In genomic region chr11:113710257-113710777, GRCm38 (mm10) we compare ENCODE assay signal across 9 mouse cellular contexts. TPM values are rescaled to one million over a fixed set of nuclear protein-coding genes. Genes with fewer than 3 reads are reported as not detected.
DNase-seq lines count a peak whose midpoint lies in the region; ATAC-seq and TF ChIP-seq lines count a peak whose summit lies in the region.
"Had no signal": no experiment of that assay in that cellular context is flagged by ENCODE, and none has a peak within 500 bp of the region (broad histone marks: within the 10 kb centered on the region; RNA-seq: fewer than 3 reads in every experiment).

No protein-coding gene starts in this region.

- no peak for TF ChIP-seq CTCF in brain, embryonic 14.5 days (IDR thresholded peaks at IDR 0.05; ENCODE audit: borderline replicate concordance, extremely low read depth, insufficient read depth, insufficient read length)

- H3K36me3 ChIP-seq in heart, embryonic 15.5 days = no peaks in the 10 kb centered on the region
- no peaks in the 10 kb centered on the region for H3K36me3 ChIP-seq in hindbrain, embryonic 14.5 days (replicated peaks; ENCODE audit: control insufficient read depth, insufficient read depth)
- H3K36me3 ChIP-seq in neural tube, embryonic 12.5 days = no peaks in the 10 kb centered on the region
- H3K36me3 ChIP-seq: G1E had no signal

- H3K9ac ChIP-seq in heart, embryonic 15.5 days = no peak overlapping the region
- H3K9ac ChIP-seq in hindbrain, embryonic 14.5 days = peak overlapping the region; percentile 46; the same call in 1 of the 2 replicates
- peak overlapping the region; percentile 45; the same call in 1 of the 2 replicates for H3K9ac ChIP-seq in neural tube, embryonic 12.5 days

- peak overlapping the region; percentile 53 for H3K27ac ChIP-seq in heart, embryonic 15.5 days
- peak overlapping the region; percentile 33 for H3K27ac ChIP-seq in hindbrain, embryonic 14.5 days
- H3K27ac ChIP-seq in neural tube, embryonic 12.5 days = peak overlapping the region; percentile 62; the same call in 1 of the 2 replicates

- no peaks in the 10 kb centered on the region for H3K9me3 ChIP-seq in heart, embryonic 15.5 days (replicated peaks)
- no peaks in the 10 kb centered on the region for H3K9me3 ChIP-seq in hindbrain, embryonic 14.5 days (ENCODE audit: control insufficient read depth, low read length)
- no peaks in the 10 kb centered on the region for H3K9me3 ChIP-seq in neural tube, embryonic 12.5 days
- H3K9me3 ChIP-seq: G1E had no signal

- no peaks in the 10 kb centered on the region for H3K27me3 ChIP-seq in heart, embryonic 15.5 days
- 0 out of 2 replicates have a peak, but pooled peaks cover 7% of the 10 kb centered on the region for H3K27me3 ChIP-seq in hindbrain, embryonic 14.5 days (ENCODE audit: control insufficient read depth, insufficient read depth, low read length)
- H3K27me3 ChIP-seq in neural tube, embryonic 12.5 days (replicated peaks) = peaks cover 10% of the 10 kb centered on the region

- H3K4me2 ChIP-seq in heart, embryonic 15.5 days = no peak overlapping the region
- H3K4me2 ChIP-seq in hindbrain, embryonic 14.5 days (replicated peaks) = 0 out of 2 replicates have a peak overlapping the region, but pooled peaks have one; percentile 8
- H3K4me2 ChIP-seq in neural tube, embryonic 12.5 days (replicated peaks) = peak overlapping the region; percentile 27; the same call in 1 of the 2 replicates

- H3K4me3 ChIP-seq in heart, embryonic 15.5 days = no peak overlapping the region
- H3K4me3 ChIP-seq in hindbrain, embryonic 14.5 days (replicated peaks; ENCODE audit: low read length) = no peak overlapping the region
- H3K4me3 ChIP-seq in neural tube, embryonic 12.5 days = no peak overlapping the region

- DNase-seq in heart, postnatal 4 days = no peak
- DNase-seq in brain, embryonic 14.5 days (ENCODE audit: low read depth) = peak; percentile 78
- DNase-seq in hindbrain, embryonic 14.5 days (ENCODE audit: low spot score) = no peak
- DNase-seq in left cerebral cortex, adult 18-20 months (ENCODE audit: low spot score in 2 of 2) = no peak
- no peak for DNase-seq in left cerebral cortex, adult 11 months (ENCODE audit: low spot score)

- WGBS in heart, embryonic 15.5 days = 18% methylated on average over 10 of the region's 10 CpGs
- WGBS in hindbrain, embryonic 14.5 days = 2% methylated on average over 10 of the region's 10 CpGs
- 2% methylated on average over 10 of the region's 10 CpGs for WGBS in neural tube, embryonic 12.5 days

- ATAC-seq in heart, embryonic 15.5 days (replicated peaks; ENCODE audit: insufficient number of reproducible peaks, insufficient read depth, low FRiP score, low read depth) = no peak; the same call in 1 of the 2 replicates
- ATAC-seq in hindbrain, embryonic 14.5 days (ENCODE audit: low FRiP score) = 0 out of 2 replicates have a peak, but pooled peaks have one; percentile 15
- peak; percentile 63 for ATAC-seq in neural tube, embryonic 12.5 days (ENCODE audit: low FRiP score, low read depth)
- ATAC-seq in erythroblast, adult 5-6 weeks (replicated peaks; ENCODE audit: low FRiP score, poor library complexity, severe bottlenecking) = no peak

- no peak for TF ChIP-seq POLR2A in brain, embryonic 14.5 days (IDR thresholded peaks at IDR 0.05; ENCODE audit: borderline replicate concordance, extremely low read depth, insufficient read depth, insufficient read length, poor library complexity, severe bottlenecking)

- peaks cover 17% of the 10 kb centered on the region for H3K4me1 ChIP-seq in heart, embryonic 15.5 days (replicated peaks)
- peaks cover 15% of the 10 kb centered on the region for H3K4me1 ChIP-seq in hindbrain, embryonic 14.5 days (replicated peaks; ENCODE audit: control insufficient read depth, insufficient read depth, low read length)
- peaks cover 25% of the 10 kb centered on the region for H3K4me1 ChIP-seq in neural tube, embryonic 12.5 days

RNA-seq across cellular contexts. Expression of gene Cpsf4l, which starts 0.5 kb away (rescaled TPM):
- 0.74 and 5.1 TPM in 2 replicates for polyA plus RNA-seq in heart, embryonic 15.5 days (2015; fragmentation: Nextera tagmentation; extraction: Ambion mirVana)
- total RNA-seq in heart, postnatal 4 days (2021) = not detected
- 0.28 and 0.29 TPM in 2 replicates for polyA plus RNA-seq in brain, embryonic 14.5 days (2012; rRNA removed)
- polyA plus RNA-seq in hindbrain, embryonic 14.5 days (2014; fragmentation: Nextera tagmentation; extraction: Ambion mirVana) = 0.27 and 0.54 TPM in 2 replicates
- polyA plus RNA-seq in neural tube, embryonic 12.5 days (2016; fragmentation: Nextera tagmentation; extraction: Ambion mirVana) = 0.38 and 0.59 TPM in 2 replicates
- not detected in 2 replicates for total RNA-seq in erythroblast, adult 5-6 weeks (2015; ENCODE audit: low replicate concordance)
- not detected in 2 replicates for total RNA-seq in erythroblast, adult 5-6 weeks (2017; ENCODE audit: low replicate concordance)
- under 1 TPM in 1 of 2 experiments, not detected in 1; 0.35 TPM for total RNA-seq in left cerebral cortex, adult 18-20 months (2021)
- total RNA-seq: G1E had no signal
- polyA plus RNA-seq: G1E had no signal

RNA-seq across cellular contexts. Expression of gene D11Wsu47e, which starts 26.1 kb away (rescaled TPM):
- polyA plus RNA-seq in heart, embryonic 15.5 days (2015; fragmentation: Nextera tagmentation; extraction: Ambion mirVana) = 13.8 and 16.9 TPM in 2 replicates
- 1 to 10 TPM; 9.1 to 9.9 TPM for total RNA-seq in heart, postnatal 4 days (2021)
- 31.4 and 34.3 TPM in 2 replicates for polyA plus RNA-seq in brain, embryonic 14.5 days (2012; rRNA removed)
- 22.2 and 24.2 TPM in 2 replicates for polyA plus RNA-seq in hindbrain, embryonic 14.5 days (2014; fragmentation: Nextera tagmentation; extraction: Ambion mirVana)
- polyA plus RNA-seq in neural tube, embryonic 12.5 days (2016; fragmentation: Nextera tagmentation; extraction: Ambion mirVana) = 21.9 and 22.8 TPM in 2 replicates
- total RNA-seq in erythroblast, adult 5-6 weeks (2015; ENCODE audit: low replicate concordance) = 1.3 and 8.1 TPM in 2 replicates
- 11.2 and 11.7 TPM in 2 replicates for total RNA-seq in erythroblast, adult 5-6 weeks (2017; ENCODE audit: low replicate concordance)
- total RNA-seq in left cerebral cortex, adult 18-20 months (2021) = 10 to 100 TPM; 12.1 to 12.8 TPM

RNA-seq across cellular contexts. Expression of gene Fam104a, which starts 26.4 kb away (rescaled TPM):
- 33.5 and 37.9 TPM in 2 replicates for polyA plus RNA-seq in heart, embryonic 15.5 days (2015; fragmentation: Nextera tagmentation; extraction: Ambion mirVana)
- total RNA-seq in heart, postnatal 4 days (2021) = 10 to 100 TPM; 25.2 to 27.3 TPM
- 30.2 and 37.4 TPM in 2 replicates for polyA plus RNA-seq in brain, embryonic 14.5 days (2012; rRNA removed)
- 42.3 and 43.7 TPM in 2 replicates for polyA plus RNA-seq in hindbrain, embryonic 14.5 days (2014; fragmentation: Nextera tagmentation; extraction: Ambion mirVana)
- 49.9 and 51.0 TPM in 2 replicates for polyA plus RNA-seq in neural tube, embryonic 12.5 days (2016; fragmentation: Nextera tagmentation; extraction: Ambion mirVana)
- 20.0 and 21.7 TPM in 2 replicates for total RNA-seq in erythroblast, adult 5-6 weeks (2015; ENCODE audit: low replicate concordance)
- 23.3 and 37.5 TPM in 2 replicates for total RNA-seq in erythroblast, adult 5-6 weeks (2017; ENCODE audit: low replicate concordance)
- total RNA-seq in left cerebral cortex, adult 18-20 months (2021) = 10 to 100 TPM; 31.8 to 33.9 TPM

RNA-seq across cellular contexts. Expression of gene Cdc42ep4, which starts 41.4 kb away (rescaled TPM):
- 21.2 and 32.3 TPM in 2 replicates for polyA plus RNA-seq in heart, embryonic 15.5 days (2015; fragmentation: Nextera tagmentation; extraction: Ambion mirVana)
- 10 to 100 TPM; 18.7 to 20.7 TPM for total RNA-seq in heart, postnatal 4 days (2021)
- polyA plus RNA-seq in brain, embryonic 14.5 days (2012; rRNA removed) = 51.2 and 61.3 TPM in 2 replicates
- polyA plus RNA-seq in hindbrain, embryonic 14.5 days (2014; fragmentation: Nextera tagmentation; extraction: Ambion mirVana) = 42.0 and 43.8 TPM in 2 replicates
- 95.8 TPM in 2 replicates for polyA plus RNA-seq in neural tube, embryonic 12.5 days (2016; fragmentation: Nextera tagmentation; extraction: Ambion mirVana)
- total RNA-seq in erythroblast, adult 5-6 weeks (2015; ENCODE audit: low replicate concordance) = 4.4 and 5.0 TPM in 2 replicates
- 6.7 and 9.9 TPM in 2 replicates for total RNA-seq in erythroblast, adult 5-6 weeks (2017; ENCODE audit: low replicate concordance)
- 10 to 100 TPM; 26.6 to 28.8 TPM for total RNA-seq in left cerebral cortex, adult 18-20 months (2021)

Comparison
In these comparisons a context has a peak if more than half of its experiments do, and no peak if none do; other contexts are left out.
1. ATAC-seq: peak in hindbrain, embryonic 14.5 days (single experiment) and neural tube, embryonic 12.5 days (single experiment); none in heart, embryonic 15.5 days (single experiment) and erythroblast, adult 5-6 weeks (single experiment).
2. Peak in every context shown above with its lines, with median percentiles within 50 percentile points of each other: H3K27ac ChIP-seq.